Mouse (Mus musculus): ENCODE data around the gene Ccdc85c.

DNA sequence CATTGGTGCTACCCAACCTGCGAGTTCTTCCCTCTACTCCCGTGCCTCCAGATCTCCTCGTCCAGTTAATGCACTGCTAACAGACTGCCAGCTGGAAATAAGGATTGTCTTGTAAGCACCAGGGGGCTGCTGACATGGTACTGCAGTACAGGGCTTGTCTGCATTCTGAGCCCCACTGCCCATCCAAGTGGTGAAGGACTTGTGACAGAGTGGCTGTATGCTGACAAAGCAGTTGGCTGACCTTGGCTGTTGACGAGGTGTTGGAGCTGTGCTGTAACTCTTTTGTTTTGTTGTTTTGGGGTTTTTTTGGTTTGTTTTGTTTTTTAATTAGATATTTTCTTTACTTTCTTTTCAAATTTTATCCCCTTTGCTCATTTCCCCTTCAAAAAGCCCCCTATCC, 76.8 kb downstream of the Ccdc85c start:
- TF ChIP-seq CTCF (IDR thresholded peaks at IDR 0.05; ENCODE audit: extremely low read depth, insufficient read depth, insufficient read length, insufficient replicate concordance) (no peak), POLR2A (IDR thresholded peaks at IDR 0.05; ENCODE audit: low read depth, low read length) (no peak)
